In the genomic region with DNA sequence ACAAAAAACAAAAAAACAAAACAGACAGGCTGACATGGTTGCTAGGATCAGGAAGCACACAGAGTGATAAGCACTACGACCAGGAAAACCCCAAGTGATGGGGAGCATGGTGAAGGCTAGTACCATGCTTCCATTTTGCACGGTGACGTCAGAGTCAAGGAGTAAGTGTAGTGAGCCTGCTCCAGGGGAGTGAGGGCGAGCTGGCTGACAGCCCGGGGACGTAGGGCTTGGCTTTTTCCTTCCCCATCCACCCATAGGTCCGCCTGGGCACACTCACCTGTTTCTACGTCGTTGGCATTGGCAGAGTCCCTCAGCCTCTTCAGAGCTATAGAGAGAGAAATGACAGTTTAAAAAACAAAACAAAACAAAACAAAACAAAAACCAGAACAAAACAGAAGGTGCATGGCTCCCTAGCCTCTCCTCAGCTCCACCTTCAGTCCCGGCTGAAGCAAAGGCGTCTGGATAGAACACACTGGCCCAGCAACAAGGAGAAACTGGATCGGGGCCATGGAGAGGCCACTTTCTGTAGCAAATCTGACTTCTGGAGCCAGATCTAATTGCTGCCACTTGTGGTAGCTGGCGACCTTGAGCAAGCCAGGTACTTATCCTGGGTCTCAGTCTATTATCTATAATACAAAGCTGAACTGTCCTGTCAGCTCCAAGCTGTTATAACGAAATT, we compare ENCODE assay signal across 1 mouse cellular context.
TF ChIP-seq lines count a peak whose summit lies in the region.

No protein-coding gene starts in this region.

TF ChIP-seq in CH12.LX, 34 proteins besides CTCF, POLR2A, EP300 and RAD21:
- TF ChIP-seq E2F4 (IDR thresholded peaks at IDR 0.05; ENCODE audit: insufficient replicate concordance, low read depth, low read length) (no peak), MEF2A (IDR thresholded peaks at IDR 0.05; ENCODE audit: borderline replicate concordance, low read depth, low read length) (no peak)
